ENCODE assay signal across 7 mouse cellular contexts in genomic region chr5:124002876-124003275, GRCm38 (mm10). TPM values are rescaled to one million over a fixed set of nuclear protein-coding genes. Genes with fewer than 3 reads are reported as not detected.
DNase-seq lines count a peak whose midpoint lies in the region; ATAC-seq and TF ChIP-seq lines count a peak whose summit lies in the region.

No protein-coding gene starts in this region.

- H3K36me3 ChIP-seq in forebrain, embryonic 16.5 days (ENCODE audit: control insufficient read depth, insufficient read depth), result peaks cover 21% of the 10 kb centered on the region
- H3K36me3 ChIP-seq in hindbrain, embryonic 14.5 days (replicated peaks; ENCODE audit: control insufficient read depth, insufficient read depth), result peaks cover 62% of the 10 kb centered on the region

- TF ChIP-seq POLR2A in lung, adult 2 months (IDR thresholded peaks at IDR 0.05; ENCODE audit: borderline replicate concordance, extremely low read depth, low read depth, low read length), result no peak

- no peaks in the 10 kb centered on the region for H3K9me3 ChIP-seq in forebrain, embryonic 16.5 days (ENCODE audit: control insufficient read depth, low read length)
- H3K9me3 ChIP-seq in hindbrain, embryonic 14.5 days (ENCODE audit: control insufficient read depth, low read length), result no peaks in the 10 kb centered on the region

- H3K27me3 ChIP-seq in forebrain, embryonic 16.5 days (replicated peaks; ENCODE audit: control insufficient read depth, insufficient read depth, low read length), result no peaks in the 10 kb centered on the region
- H3K27me3 ChIP-seq in hindbrain, embryonic 14.5 days (ENCODE audit: control insufficient read depth, insufficient read depth, low read length), result no peaks in the 10 kb centered on the region

- H3K27ac ChIP-seq in forebrain, embryonic 16.5 days (ENCODE audit: low read length), result peak overlapping the region; percentile 17; the same call in 1 of the 2 replicates
- H3K27ac ChIP-seq in hindbrain, embryonic 14.5 days, result peak overlapping the region; percentile 35

- TF ChIP-seq CTCF in lung, adult 2 months (IDR thresholded peaks at IDR 0.05; ENCODE audit: insufficient read depth, low read length), result no peak

- H3K4me3 ChIP-seq in lung, adult 2 months (replicated peaks; ENCODE audit: extremely low read depth, low read depth, low read length), result no peak overlapping the region
- H3K4me3 ChIP-seq in forebrain, embryonic 16.5 days (replicated peaks; ENCODE audit: low read length), result no peak overlapping the region
- no peak overlapping the region for H3K4me3 ChIP-seq in hindbrain, embryonic 14.5 days (replicated peaks; ENCODE audit: low read length)

- H3K4me2 ChIP-seq in forebrain, embryonic 16.5 days (ENCODE audit: low read length), result no peak overlapping the region
- H3K4me2 ChIP-seq in hindbrain, embryonic 14.5 days (replicated peaks), result no peak overlapping the region

- 45% methylated on average over 2 of the region's 2 CpGs for WGBS in lung, adult 2 months
- 70% methylated on average over 2 of the region's 2 CpGs for WGBS in forebrain, embryonic 16.5 days
- 56% methylated on average over 2 of the region's 2 CpGs for WGBS in hindbrain, embryonic 14.5 days

- no peak for ATAC-seq in forebrain, embryonic 16.5 days
- ATAC-seq in hindbrain, embryonic 14.5 days (ENCODE audit: low FRiP score), result no peak

- no peak overlapping the region for H3K9ac ChIP-seq in forebrain, embryonic 16.5 days (replicated peaks; ENCODE audit: low read depth, low read length)
- no peak overlapping the region for H3K9ac ChIP-seq in hindbrain, embryonic 14.5 days

- H3K4me1 ChIP-seq in lung, adult 2 months (ENCODE audit: control insufficient read depth, insufficient read depth, low read length), result no peaks in the 10 kb centered on the region; the same call in 1 of the 2 replicates
- peaks cover 6% of the 10 kb centered on the region for H3K4me1 ChIP-seq in forebrain, embryonic 16.5 days (replicated peaks; ENCODE audit: control insufficient read depth, insufficient read depth, low read length)
- H3K4me1 ChIP-seq in hindbrain, embryonic 14.5 days (replicated peaks; ENCODE audit: control insufficient read depth, insufficient read depth, low read length), result no peaks in the 10 kb centered on the region; the same call in none of the 2 replicates

- DNase-seq in lung, postnatal 10 days, result peak; percentile 58
- DNase-seq in lung, adult 2 months, result no peak
- no peak for DNase-seq in hindbrain, embryonic 14.5 days (ENCODE audit: low spot score)
- DNase-seq in layer of hippocampus, postnatal 36 days, result peak; percentile 64 to 71
- no peak for DNase-seq in embryo, embryonic 9.5 days (ENCODE audit: extremely low spot score)
- no peak for DNase-seq in B cell, adult 2 months

RNA-seq across cellular contexts. Expression of gene Vps37b, which starts 29.2 kb away (rescaled TPM):
- polyA plus RNA-seq in lung, adult 2 months (2012; rRNA removed), result 36.6 and 39.3 TPM in 2 replicates
- 104 and 112 TPM in 2 replicates for polyA plus RNA-seq in forebrain, embryonic 16.5 days (2015; fragmentation: Nextera tagmentation; extraction: Ambion mirVana)
- polyA plus RNA-seq in hindbrain, embryonic 14.5 days (2014; fragmentation: Nextera tagmentation; extraction: Ambion mirVana), result 59.5 and 61.7 TPM in 2 replicates
- total RNA-seq in layer of hippocampus, postnatal 36 days (2021), result 10 to 100 TPM; 32.6 to 40.8 TPM

RNA-seq across cellular contexts. Expression of gene Hip1r, which starts 29.4 kb away (rescaled TPM):
- polyA plus RNA-seq in lung, adult 2 months (2012; rRNA removed), result 31.9 and 36.4 TPM in 2 replicates
- polyA plus RNA-seq in forebrain, embryonic 16.5 days (2015; fragmentation: Nextera tagmentation; extraction: Ambion mirVana), result 33.3 and 35.7 TPM in 2 replicates
- 22.4 and 27.9 TPM in 2 replicates for polyA plus RNA-seq in hindbrain, embryonic 14.5 days (2014; fragmentation: Nextera tagmentation; extraction: Ambion mirVana)
- total RNA-seq in layer of hippocampus, postnatal 36 days (2021), result 10 to 100 TPM; 39.4 to 41.2 TPM

Comparison
In these comparisons a context has a peak if more than half of its experiments do, and no peak if none do; other contexts are left out.
1. DNase-seq: peak in lung, postnatal 10 days (single experiment) and layer of hippocampus, postnatal 36 days (2 of 2); none in lung, adult 2 months (single experiment), hindbrain, embryonic 14.5 days (single experiment), embryo, embryonic 9.5 days (single experiment) and B cell, adult 2 months (0 of 2).